Mouse (Mus musculus): Measurements from ENCODE around the gene Nmnat3. TPM values are rescaled to one million over a fixed set of nuclear protein-coding genes. Genes with fewer than 3 reads are reported as not detected.

Nmnat3 gene
- total RNA-seq, 2 experiments from 2014 or later = 12.5 to 14.5 TPM

Other genes with a start within 250 kb of the Nmnat3 start
- 10 to 100 TPM; 13.2 to 20.9 TPM for gene Rbp1, start 135.5 kb downstream of the Nmnat3 start, total RNA-seq (2021)
- 1 to 10 TPM in 1 of 2 experiments, under 1 TPM in 1; 0.48 to 1.4 TPM for gene Rbp2, start 198.7 kb downstream of the Nmnat3 start, total RNA-seq (2021)